Mouse (Mus musculus) MEL (cell line): Measurements from ENCODE around the gene Cd72.

ENCODE experiments used
- CTCF ChIP-seq, 3 experiments: IDR thresholded peaks in 2 of 3; conservative IDR thresholded peaks in 1 of 3; 2 replicates each; pipeline ENCODE4 v1.5.1; 2011 to 2012; ENCODE audit warnings: low read length in 3 of 3, low read depth in 2 of 3, mild to moderate bottlenecking in 2 of 3, improper control_type of control experiment in 1 of 3, inconsistent platforms in 1 of 3, mixed read lengths in 1 of 3, moderate library complexity in 1 of 3; ENCODE audit not compliant: control insufficient read depth in 1 of 3, insufficient read depth in 1 of 3, poor library complexity in 1 of 3, severe bottlenecking in 1 of 3
- ELF1 ChIP-seq: IDR thresholded peaks from 2 replicates; pipeline ENCODE4 v1.6.1; 2014; ENCODE audit warnings: low read depth, mild to moderate bottlenecking, inconsistent platforms, low read length, improper control_type of control experiment, moderate library complexity
- ETS1 ChIP-seq: IDR thresholded peaks from 2 replicates; pipeline ENCODE4 v1.6.1; 2012; ENCODE audit warnings: low read depth, mild to moderate bottlenecking, inconsistent platforms, low read length, improper control_type of control experiment, moderate library complexity
- GATA1 ChIP-seq: IDR thresholded peaks from 2 replicates; pipeline ENCODE4 v1.6.1; 2011; ENCODE audit warnings: low read depth, low read length, improper control_type of control experiment
- HCFC1 ChIP-seq: IDR thresholded peaks from 2 replicates; pipeline ENCODE4 v1.6.1; 2012; ENCODE audit warnings: low read depth, mild to moderate bottlenecking, inconsistent platforms, low read length, improper control_type of control experiment, moderate library complexity
- MAFK ChIP-seq: IDR thresholded peaks from 2 replicates; pipeline ENCODE4 v1.6.1; 2011; ENCODE audit warnings: low read depth, mild to moderate bottlenecking, low read length, improper control_type of control experiment, borderline replicate concordance
- MAZ ChIP-seq: IDR thresholded peaks from 2 replicates; pipeline ENCODE4 v1.6.1; 2012; ENCODE audit warnings: low read depth, mild to moderate bottlenecking, inconsistent platforms, low read length, improper control_type of control experiment
- POLR2A ChIP-seq, 2 experiments: IDR thresholded peaks; 2 replicates each; pipeline ENCODE4 v1.6.1; 2011 to 2012; ENCODE audit warnings: low read length in 2 of 2, mild to moderate bottlenecking in 2 of 2, control low read depth in 1 of 2, improper control_type of control experiment in 1 of 2, low read depth in 1 of 2, moderate library complexity in 1 of 2; ENCODE audit not compliant: control insufficient read depth in 1 of 2, insufficient read depth in 1 of 2, poor library complexity in 1 of 2
- POLR2AphosphoS2 ChIP-seq: IDR thresholded peaks from 2 replicates; pipeline ENCODE4 v1.6.1; 2011; ENCODE audit warnings: low read length, improper control_type of control experiment
- ZC3H11A ChIP-seq: IDR thresholded peaks from 2 replicates; pipeline ENCODE4 v1.6.1; 2012; ENCODE audit warnings: low read depth, mild to moderate bottlenecking, inconsistent platforms, low read length, improper control_type of control experiment

- TF ChIP-seq POLR2AphosphoS2: no peak
- TF ChIP-seq ZC3H11A: no peak
- no peak for TF ChIP-seq HCFC1
- no peak for TF ChIP-seq CTCF (IDR thresholded peaks at IDR 0.05 in 2 of 3, conservative IDR thresholded peaks at IDR 0.05 in 1 of 3; ENCODE audit: control insufficient read depth in 1 of 3, insufficient read depth in 1 of 3, low read depth in 2 of 3, low read length in 3 of 3, poor library complexity in 1 of 3, severe bottlenecking in 1 of 3)
- no peak for TF ChIP-seq GATA1
- no peak for TF ChIP-seq ETS1
- no peak for TF ChIP-seq POLR2A (IDR thresholded peaks at IDR 0.05; ENCODE audit: control insufficient read depth in 1 of 2, insufficient read depth in 1 of 2, low read depth in 1 of 2, low read length in 2 of 2, poor library complexity in 1 of 2)
- TF ChIP-seq MAFK: no peak
- no peak for TF ChIP-seq ELF1
- no peak for TF ChIP-seq MAZ
These were observed 43.5 kb upstream of the Cd72 start for GRCm38 (mm10) chr4:43497946-43498345.
